Mouse (Mus musculus): ENCODE results near the gene Psmc5. TPM values are rescaled to one million over a fixed set of nuclear protein-coding genes. Genes with fewer than 3 reads are reported as not detected.
A peak's percentile ranks its signal among the peaks of the same experiment; 100 is the strongest.

The Psmc5 gene
- total RNA-seq, 2 experiments from 2014 or later = 109 TPM

DNA sequence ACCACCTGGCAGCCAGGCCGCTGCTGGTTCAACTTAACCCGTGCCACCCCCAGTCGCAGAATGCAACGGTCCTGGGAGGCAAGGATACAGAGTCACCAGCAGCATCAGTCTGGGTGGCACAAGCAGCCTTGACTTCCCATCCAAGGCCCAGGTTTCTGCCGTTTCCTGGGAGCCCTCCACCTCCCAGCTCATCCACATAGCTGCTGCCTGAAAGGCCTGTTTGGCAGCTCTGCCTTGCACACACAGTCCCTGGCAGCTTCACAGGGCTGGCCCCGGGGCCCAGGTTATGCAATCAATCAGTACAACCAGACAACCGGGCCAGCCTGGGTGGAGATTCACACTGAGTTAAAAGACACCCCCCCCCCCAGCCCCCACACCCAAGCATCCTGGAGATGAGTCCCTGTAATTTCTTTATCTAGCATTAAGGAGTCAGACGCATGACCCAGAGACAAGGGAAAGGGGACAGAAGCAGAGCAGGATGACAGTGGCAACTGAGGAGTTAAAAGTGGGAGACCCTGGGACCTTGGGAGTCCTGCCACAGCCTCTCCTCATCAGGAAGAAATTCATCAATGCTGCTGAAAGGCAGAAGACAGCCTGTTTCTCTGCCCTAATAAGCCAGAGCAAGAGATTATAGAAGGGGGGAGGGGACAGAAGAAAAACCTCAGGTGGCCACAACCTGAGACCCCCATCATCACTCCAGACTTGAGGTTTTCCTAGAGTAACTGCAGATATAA is 12.5 kb downstream of the Psmc5 start:
- DNase-seq = peak; percentile 91 to 93

DNA sequence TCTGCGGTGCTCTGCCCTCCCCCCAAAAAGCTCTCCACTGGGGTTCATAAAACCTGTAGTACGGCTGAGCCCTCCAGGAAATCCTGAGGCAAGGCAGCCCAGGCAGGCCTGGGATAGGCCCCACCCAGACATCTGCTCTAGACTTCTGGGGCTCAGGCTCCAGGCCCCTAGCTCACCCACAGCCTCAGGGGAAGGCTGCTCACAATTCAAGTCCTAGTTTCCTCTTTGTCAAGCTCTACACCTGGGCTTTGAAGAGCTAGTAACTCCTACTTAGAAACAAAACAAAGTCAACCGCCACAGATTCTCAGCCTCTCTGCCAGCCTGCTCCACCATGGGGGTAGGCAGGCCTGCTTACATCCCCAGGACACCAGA is 13.1 kb downstream of the Psmc5 start:
- DNase-seq = peak; percentile 50 to 54

DNA sequence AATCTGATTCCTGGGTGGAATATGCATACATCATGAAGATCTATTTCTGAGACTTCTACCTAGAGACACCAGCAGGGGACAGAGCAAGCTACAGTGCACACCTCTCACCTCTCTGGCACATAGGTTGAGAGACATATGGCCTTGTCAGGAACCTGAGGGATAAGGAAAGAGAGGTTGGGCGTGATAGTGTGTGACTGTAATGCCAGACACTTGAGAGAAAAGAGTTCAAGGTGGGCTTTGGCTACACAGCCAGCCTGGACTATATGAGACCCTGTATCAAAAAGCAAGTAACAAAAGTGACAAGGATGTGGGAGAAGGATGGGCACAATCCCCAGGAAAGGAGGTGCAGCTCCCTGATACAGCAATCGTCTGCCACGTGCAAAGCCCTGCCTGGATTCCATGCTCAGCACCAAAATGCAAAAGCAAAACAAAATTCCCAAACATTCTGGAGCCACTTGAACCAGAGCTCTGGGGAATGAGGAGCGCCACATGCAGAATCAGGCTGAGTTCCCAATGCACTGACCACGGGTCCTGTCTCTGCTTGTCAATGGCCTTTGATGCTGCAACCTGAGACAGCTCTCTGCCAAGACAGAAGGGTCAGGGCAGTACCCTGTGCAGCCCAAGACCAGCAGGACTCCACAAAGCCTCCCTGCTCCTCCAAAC is 15.3 kb downstream of the Psmc5 start:
- no peak for DNase-seq

DNA sequence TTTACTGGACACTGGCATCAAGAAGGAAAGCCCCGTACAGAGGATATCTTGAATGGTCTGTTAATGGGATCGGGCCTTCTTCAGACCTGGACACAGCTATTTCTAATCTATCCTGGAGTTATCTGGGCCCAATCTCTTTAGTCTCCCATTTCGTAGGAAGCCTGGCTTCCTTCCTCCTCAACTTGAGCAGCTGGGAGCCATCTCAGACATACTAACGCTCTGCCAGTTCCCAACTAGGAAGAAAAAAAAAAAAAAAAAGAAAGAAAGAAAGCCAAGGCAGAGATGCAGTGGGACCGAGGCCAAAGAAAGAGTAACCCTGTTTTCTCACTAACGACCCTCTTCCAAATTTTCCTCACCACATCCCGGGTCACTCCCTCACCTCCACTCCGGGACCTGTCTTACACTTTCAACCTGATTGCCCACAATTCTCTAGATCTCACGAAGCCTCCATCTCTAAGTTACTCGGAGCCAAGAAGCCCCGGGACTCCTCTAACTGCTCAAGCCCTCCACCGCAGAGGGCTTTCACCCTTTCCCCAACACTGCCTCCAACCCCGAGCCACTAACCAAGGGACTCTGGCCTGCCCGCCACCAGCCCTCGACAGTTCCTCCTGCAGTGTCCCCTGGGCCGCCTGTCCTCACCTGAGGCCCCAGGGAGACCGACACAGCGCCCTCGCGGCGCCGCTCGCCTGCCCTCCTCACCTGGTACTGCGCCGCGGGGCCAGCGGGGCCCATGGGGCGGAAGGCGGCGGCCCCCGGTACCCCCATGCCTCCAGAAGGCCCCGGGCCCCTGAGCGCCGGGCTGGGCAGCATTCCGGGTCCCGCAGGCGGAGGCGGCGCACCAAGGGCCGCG is 16.1 kb downstream of the Psmc5 start:
- peak; percentile 52 to 72 for DNase-seq

DNA sequence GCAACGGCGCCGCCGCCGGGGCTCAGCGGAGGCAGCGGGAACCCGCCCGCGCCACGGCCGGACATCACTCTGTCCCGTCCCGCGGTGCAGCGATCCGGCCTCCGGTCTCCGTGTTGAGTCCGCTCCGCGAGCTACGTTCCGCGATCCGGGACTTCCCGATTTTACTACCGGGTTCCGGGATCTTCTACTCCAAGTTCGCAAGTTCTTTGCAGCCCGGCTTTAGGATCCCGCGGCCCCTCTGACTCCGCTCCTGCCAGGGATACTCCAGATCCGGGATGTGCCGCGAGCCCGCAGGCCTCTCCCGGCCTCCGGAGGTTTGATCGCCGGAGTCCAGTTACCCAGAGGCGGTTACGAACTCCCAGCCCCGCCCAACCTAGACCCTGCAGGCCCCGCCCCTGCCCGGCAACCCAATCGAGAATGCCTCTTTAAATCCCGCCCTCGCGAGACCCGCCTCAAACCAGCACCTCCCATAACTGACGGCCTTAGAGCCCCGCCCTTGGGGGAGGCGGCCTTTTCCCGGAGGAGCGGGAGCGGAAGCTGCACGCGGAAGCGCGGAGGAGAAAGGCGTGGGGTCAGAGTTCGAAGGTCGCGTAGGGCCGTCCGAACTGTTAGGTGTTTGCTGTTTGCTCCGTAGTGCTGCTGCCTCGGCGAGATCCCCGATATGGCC is 16.8 kb downstream of the Psmc5 start, which contains the start of gene Smarcd2:
Gene Smarcd2, minus strand, starts transcription at position 329 of the 667 bp plus-strand sequence.
- DNase-seq = peak; percentile 99 to 100

DNA sequence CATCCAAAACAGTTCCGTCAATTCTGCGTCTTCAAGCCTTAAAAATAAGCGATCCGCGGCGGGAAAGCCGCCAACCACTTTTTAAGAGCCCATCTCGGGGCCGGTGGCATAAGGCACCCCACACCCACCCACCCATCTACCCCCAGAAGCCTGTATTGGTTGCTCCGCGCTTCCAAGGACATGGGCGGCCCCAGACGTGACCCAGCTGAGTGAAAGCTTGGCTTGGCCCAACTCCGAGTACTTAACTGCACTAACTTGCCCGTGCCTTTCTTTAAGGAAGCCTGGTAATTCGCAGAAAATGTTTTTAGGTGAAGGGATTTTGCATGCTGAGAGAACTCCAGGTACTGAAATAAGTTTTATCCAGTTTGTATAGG is 17.3 kb downstream of the Psmc5 start:
- no peak for DNase-seq

DNA sequence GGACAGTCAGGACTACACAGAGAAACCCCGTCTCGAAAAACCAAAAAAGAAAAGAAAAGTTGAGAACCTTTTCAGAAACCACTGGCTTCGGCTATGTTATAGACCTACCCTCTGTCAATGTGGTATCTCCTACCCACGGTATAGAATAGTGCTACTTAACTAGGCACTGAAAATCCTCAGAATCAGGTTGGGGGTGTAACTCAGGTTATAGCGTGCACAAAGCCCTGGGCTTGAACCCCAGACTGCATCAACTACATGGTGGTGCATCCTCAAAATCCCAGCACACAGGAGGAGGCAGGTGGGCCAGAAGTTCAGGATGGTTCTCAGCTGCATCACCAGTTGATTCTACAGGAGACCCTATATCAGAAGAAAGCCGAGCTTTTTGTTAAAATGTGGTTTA is 17.9 kb downstream of the Psmc5 start:
- DNase-seq = no peak

DNA sequence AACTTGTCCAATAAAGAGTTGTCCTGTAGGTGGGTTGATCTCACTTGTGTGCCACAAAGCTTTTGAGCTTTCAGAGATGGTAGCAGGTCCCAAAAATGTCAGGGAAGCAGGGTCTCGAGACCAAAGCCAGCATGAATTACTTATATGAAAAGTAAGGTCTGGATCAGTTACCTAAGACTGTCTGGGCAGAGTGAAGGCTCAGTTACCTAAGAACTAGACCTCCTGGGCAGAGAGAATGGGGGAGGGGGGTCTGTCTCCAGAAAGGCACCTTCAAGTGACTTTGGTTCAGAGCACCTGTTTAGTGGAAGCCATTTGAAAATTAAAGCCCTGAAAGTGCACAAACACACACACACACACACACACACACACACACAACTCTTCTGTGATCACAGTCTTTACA is 18.4 kb downstream of the Psmc5 start:
- no peak for DNase-seq

DNA sequence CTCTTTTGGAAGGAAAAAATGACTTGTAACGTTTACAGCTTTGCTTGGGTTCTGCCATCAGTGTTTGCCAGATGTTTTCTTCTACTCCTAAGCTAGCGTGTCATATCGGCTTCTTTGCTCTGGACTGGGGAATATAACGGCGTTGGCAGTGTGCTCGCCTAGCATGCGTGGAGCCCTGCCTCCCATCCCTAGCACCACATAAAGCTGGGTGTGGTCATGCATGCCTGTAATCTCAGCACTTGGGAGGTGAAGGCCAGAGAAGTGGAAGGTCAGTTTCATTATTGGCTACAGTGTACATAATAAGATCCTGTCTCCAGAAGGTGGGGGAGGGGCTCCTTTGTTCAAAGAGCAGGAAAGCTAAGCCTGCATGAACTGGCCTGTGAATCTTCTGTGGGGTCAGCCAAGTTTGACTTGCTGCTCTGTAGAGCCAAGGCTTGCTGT is 19.0 kb downstream of the Psmc5 start:
- DNase-seq = no peak

DNA sequence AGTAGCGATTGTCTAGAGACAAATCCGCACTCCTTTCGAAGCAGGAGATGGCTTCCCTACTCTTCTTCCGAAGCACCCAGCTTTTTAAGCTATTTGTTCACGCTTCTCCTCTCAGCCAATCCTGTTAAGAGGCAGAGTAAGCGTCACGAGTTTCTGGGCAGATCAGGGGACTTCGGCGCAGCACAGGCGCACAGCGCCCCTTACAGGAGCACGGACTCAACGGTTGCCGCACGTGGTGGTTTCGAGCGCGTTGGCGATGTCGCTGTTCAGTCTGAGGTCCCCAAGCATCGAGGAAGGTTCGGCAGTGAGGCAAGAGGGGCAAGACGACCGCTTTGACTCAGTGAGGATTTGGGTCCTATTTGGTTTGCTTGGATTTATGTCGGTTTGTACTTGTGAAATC is 20.5 kb downstream of the Psmc5 start, which contains the start of gene Tcam1:
Gene Tcam1, plus strand, starts transcription at position 219 of the 400 bp plus-strand sequence.
- peak; percentile 92 to 96 for DNase-seq

DNA sequence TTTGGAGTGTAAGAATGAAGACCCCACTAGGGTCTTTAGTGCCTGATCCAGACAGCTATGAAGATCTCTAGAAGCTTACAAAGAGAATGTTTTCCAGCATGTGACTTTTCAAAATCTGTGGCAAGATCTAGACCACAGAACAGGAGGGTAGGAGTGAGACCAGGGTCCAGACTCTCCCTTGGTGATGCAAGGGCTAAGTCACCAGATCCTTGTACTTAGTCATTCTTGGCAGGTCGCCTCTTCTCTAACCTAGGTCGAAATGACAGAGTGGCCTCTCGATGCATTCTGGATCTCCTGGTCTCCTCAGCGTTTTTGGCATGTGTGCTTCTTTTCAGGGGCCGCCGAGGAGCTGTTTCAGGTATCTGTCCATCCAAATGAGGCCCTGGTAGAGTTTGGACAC is 26.5 kb downstream of the Psmc5 start:
- no peak for DNase-seq

DNA sequence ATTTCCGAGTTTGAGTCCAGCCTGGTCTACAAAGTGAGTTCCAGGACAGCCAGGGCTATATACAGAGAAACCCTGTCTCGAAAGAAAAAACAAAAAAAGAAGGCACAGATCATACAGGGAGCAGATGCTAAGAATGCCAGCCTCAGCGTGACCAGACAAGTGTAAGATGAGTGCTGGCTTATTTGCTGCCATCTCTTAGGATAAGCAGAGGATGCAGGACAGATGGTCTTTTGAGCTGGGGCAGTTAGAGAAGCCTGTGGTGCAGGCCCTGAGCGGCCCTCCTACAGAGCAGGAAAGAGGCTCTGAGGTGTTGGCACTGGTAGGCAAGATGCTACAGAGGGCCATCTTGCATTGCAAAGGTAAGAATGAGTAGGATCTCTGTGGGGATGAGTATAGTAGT is 27.4 kb downstream of the Psmc5 start:
- DNase-seq = no peak

DNA sequence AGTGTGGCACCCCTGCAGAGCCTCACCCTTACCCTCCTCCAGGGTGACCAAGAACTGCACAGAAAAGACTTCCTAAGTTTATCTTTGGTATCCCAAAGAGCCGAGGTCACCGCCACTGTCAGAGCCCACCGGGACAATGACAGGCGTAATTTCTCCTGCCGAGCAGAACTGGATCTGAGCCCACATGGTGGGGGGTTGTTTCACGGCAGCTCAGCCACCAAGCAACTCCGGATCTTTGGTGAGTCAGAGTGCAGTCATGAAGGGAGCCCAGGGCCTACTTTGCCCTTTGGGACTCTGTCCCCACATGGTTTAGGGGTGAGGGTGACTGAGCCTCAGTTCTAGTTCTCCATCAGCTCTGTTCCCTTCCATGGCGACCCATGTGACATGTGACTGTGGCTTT is 28.2 kb downstream of the Psmc5 start:
- no peak for DNase-seq

DNA sequence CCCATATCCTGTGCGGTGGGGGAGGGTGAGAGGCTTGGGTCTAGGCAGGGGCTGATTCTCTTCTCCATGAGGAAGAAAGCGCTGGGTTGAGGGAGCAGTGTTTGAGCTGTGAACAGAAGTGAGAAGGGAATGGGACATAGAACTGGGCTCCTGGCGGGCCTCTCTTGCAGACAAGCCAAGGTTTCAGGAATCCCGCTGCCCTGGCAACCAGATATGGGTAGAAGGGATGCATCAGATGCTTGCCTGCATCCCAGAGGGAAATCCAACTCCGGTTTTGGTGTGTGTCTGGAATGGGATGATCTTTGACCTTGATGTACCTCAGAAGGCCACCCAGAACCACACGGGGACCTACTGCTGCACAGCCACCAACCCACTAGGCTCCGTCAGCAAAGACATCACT is 30.3 kb downstream of the Psmc5 start:
- DNase-seq = no peak

DNA sequence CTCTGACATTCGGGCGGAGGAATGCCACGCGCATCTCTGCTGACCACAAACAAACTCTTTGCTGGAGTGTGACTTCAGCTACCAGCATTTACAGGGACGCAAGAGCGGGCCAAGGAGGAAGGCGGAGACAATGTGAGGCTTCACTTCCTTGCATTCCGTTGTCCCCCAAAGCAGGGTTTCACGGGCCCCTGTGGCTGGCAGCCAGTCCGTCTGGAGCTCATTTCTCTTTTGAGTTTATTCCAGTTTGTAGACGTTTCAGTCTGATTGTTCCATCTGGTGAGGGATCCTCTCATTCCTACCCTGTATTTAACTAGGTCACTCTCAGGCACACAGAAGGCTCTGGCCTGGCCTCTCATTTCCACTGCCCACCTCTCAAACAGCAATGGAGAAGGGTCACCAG is 31.0 kb downstream of the Psmc5 start:
- DNase-seq = no peak

DNA sequence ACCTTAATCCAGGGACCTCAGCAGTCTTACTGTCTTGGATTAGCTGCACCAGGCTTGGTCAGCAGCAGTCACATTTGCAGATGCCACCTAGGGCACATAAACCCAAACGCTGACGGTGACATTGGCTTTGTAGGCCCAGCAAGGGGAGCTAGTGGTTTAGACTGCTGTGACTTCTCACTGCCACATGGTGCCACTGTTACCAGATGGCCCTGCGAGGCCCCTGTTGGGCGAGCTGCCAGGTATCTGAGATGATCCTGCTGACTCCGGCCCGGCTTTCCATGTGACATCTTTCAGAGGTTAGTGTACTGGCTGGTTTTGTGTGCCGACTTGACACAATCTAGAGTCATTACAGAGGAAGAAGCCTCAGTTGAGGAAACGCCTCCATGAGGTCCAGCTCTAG is 33.4 kb downstream of the Psmc5 start:
- DNase-seq = peak; percentile 63 to 67

DNA sequence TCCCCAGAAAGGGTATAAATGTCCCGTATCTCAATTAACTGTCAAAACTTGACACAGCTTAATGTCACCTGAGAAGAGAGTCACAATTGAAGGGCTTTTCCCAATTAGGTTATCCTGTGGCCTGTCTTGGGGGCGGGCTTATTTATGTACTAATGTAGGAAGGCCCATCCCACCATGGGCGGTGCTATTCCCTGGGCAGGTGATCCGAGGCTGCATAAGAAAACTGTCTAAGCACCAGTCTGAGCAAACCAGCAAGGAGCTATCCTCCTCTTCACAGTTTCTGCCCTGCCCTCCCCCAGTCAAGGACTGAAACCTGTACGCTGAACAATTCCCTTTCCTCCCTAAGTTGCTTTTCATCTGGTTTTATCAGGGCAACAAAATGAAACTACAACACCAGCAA is 34.4 kb downstream of the Psmc5 start:
- DNase-seq = no peak

DNA sequence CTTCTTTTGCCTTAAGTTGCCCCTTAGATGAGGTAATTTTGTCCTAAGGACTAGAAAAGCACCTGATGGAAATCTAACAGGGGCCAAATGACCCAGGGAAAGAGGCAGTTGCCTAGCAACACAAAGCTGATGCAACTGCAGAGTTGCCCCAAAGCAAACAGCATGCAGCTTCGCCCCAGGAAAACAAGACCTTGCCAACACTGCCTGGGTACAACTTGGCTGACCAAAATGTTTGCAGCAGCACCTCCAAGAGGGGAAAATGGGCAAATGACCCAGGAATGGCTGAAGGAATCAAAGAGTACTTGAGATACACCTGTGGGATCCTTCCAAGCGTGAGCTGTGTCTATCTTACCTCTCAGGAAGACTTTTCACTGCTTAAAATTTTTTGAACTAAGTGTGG is 35.9 kb downstream of the Psmc5 start:
- DNase-seq = no peak

DNA sequence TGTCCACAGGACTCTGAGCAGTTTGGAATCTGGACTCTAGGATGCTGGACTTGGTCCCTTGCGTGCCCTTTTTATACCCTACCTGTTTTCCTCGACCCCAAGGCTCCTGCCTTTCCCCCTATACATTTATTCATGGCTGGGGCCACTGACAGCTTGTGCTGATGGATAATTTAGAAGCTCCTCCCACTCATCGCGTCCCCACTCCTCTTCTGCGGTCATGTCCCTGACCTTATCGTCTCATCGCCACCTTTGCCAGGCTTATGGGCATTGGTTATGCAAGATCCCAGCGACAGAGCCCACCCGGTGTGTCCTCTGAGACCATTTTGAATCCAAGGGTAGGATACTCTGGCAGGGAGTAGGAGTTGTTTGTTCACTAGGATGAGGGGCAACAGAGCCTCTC is 45.8 kb downstream of the Psmc5 start, which contains the start of gene Gh:
Gene Gh, minus strand, starts transcription at position 101 of the 400 bp plus-strand sequence.
- DNase-seq = no peak

DNA sequence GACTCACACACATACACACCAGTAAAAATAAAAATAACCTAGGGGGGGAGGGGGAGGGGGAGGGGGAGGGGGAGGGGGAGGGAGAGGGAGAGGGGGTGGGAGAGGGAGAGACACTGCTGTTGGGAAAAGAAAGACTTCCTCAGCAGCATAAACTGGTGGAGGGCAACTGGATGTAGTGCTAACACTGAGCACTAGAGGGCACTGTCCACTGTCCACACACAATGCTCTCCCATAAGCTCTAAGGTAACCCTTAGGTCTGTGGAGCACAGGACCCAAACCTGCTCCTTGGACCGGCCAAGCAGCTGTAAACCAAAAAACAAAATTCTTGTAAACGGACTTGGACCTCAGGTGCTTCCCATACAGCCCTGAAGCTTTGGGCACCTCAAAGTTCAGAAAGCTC is 46.7 kb downstream of the Psmc5 start:
- DNase-seq = peak; percentile 50 to 72

DNA sequence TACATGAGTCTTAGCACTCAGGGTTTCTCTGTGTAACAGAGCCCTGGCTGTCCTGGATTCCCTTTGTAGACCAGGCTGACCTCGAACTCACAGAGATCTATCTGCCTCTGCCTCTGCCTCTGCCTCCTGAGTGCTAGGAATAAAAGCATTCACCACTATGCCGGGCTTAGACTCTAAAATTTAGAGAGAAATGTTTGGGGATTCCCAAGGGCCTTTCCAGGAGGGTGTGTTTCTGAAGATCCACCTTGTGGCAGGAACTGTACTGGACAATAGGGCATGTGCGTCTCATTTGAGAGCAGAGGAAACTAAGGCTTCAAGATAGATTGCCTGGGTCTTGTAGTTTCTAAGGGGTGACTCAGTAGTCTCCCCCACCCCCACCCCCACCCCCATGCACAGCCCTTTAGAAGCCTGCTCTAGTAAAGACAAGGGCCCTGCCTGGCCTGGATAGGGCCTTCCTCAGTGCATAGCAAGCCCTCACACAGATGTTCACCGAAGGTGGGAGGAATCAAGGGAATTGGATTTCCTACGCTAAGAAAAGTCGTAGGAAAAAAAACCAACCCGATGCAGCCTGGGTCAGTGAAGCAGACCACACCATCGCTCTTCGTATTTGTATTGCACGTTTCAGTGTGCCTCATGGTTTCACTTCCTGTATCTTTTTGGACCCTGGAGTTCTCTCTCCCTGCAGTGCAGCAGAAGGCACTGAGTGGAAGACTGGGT is 49.6 kb downstream of the Psmc5 start:
- DNase-seq = peak in 1 of 2 experiments; percentile 35

DNA sequence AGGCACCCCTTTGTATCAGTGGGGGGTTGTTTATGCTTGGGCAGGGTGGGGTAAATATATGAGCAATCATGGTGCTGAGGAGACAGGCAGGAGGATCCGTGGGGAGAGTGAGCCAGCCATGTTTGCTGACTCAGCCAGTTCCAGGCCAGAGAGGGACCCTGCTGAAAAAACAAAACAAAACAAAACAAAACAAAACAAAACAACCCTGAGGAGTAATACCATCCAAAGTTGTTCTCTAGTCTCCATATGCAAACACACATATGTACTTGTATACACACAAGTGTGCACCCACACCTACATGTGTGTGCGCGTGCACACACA is 50.1 kb downstream of the Psmc5 start:
- no peak for DNase-seq
